Mouse (Mus musculus) CH12.LX (cell line): Measurements from ENCODE around the gene Sf3b4.

Source experiments
- CTCF ChIP-seq, 2 experiments: IDR thresholded peaks in 1 of 2; conservative IDR thresholded peaks in 1 of 2; 2 replicates each; pipeline ENCODE4 v1.5.1; 2011 to 2012; ENCODE audit warnings: low read depth in 2 of 2, low read length in 2 of 2, improper control_type of control experiment in 1 of 2, inconsistent platforms in 1 of 2, mild to moderate bottlenecking in 1 of 2, moderate library complexity in 1 of 2
- E2F4 ChIP-seq: IDR thresholded peaks from 2 replicates; pipeline ENCODE4 v1.6.1; 2011; ENCODE audit warnings: low read depth, low read length, improper control_type of control experiment; ENCODE audit not compliant: insufficient replicate concordance
- HCFC1 ChIP-seq: IDR thresholded peaks from 2 replicates; pipeline ENCODE4 v1.6.1; 2012; ENCODE audit warnings: low read depth, mild to moderate bottlenecking, inconsistent platforms, low read length, improper control_type of control experiment
- MXI1 ChIP-seq: IDR thresholded peaks from 2 replicates; pipeline ENCODE4 v1.6.1; 2011; ENCODE audit warnings: mild to moderate bottlenecking, low read depth, low read length, improper control_type of control experiment
- POLR2A ChIP-seq: IDR thresholded peaks from 2 replicates; pipeline ENCODE4 v1.6.1; 2011; ENCODE audit warnings: low read depth, mild to moderate bottlenecking, improper control_type of control experiment, low read length
- USF2 ChIP-seq: conservative IDR thresholded peaks from 2 replicates; pipeline ENCODE4 v1.6.1; 2011; ENCODE audit warnings: low read depth, low read length, improper control_type of control experiment

DNA sequence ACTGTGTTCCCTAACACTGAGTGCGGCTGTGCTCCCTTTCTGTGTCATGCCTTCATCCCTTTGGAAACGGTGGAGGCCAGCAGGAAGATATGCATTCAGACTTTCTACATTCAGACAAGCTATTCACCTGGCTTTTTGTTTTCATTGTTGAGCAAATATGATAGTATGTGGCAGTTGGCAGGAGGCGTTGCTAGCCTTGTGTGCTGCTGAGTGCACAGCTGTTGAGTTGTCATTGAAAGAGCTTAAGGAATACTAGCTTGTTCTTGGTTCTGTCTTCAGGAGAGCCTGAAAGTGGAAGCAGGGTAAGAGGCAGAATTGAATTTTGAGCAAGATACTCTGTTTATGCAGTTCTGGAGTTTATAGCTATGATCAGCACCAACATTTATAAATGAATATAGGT lies 39.7 kb upstream of the Sf3b4 start:
- TF ChIP-seq CTCF (conservative IDR thresholded peaks at IDR 0.05 in 1 of 2, IDR thresholded peaks at IDR 0.05 in 1 of 2; ENCODE audit: low read depth in 2 of 2, low read length in 2 of 2) = no peak
- no peak for TF ChIP-seq USF2
- TF ChIP-seq HCFC1 = no peak
- TF ChIP-seq E2F4 = no peak
- TF ChIP-seq POLR2A = no peak
- TF ChIP-seq MXI1 = no peak
